Comparison of ENCODE assay signal across 16 mouse cellular contexts in genomic region chr6:50976973-50977372, GRCm38 (mm10).
DNase-seq lines count a peak whose midpoint lies in the region; ATAC-seq lines count a peak whose summit lies in the region.
"Had no signal": no experiment of that assay in that cellular context is flagged by ENCODE, and none has a peak within 500 bp of the region (broad histone marks: within the 10 kb centered on the region; RNA-seq: fewer than 3 reads in every experiment).

No protein-coding gene starts in this region.

- no peaks in the 10 kb centered on the region for H3K36me3 ChIP-seq in hindbrain, embryonic 10.5 days
- no peaks in the 10 kb centered on the region for H3K36me3 ChIP-seq in hindbrain, embryonic 14.5 days (replicated peaks; ENCODE audit: control insufficient read depth, insufficient read depth)
- H3K36me3 ChIP-seq: intestine, embryonic 15.5 days; limb, embryonic 15.5 days; lung, embryonic 15.5 days had no signal

- H3K9ac ChIP-seq in hindbrain, embryonic 14.5 days, result no peak overlapping the region
- H3K9ac ChIP-seq: intestine, embryonic 15.5 days; limb, embryonic 15.5 days; lung, embryonic 15.5 days had no signal

- no peak overlapping the region for H3K4me3 ChIP-seq in hindbrain, embryonic 10.5 days
- no peak overlapping the region for H3K4me3 ChIP-seq in hindbrain, embryonic 14.5 days (replicated peaks; ENCODE audit: low read length)
- H3K4me3 ChIP-seq: erythroblast, embryonic 14.5 days; intestine, embryonic 15.5 days; limb, embryonic 15.5 days; lung, embryonic 15.5 days had no signal

- H3K4me1 ChIP-seq in hindbrain, embryonic 10.5 days (replicated peaks), result peaks cover 52% of the 10 kb centered on the region
- 0 out of 2 replicates have a peak, but pooled peaks cover 4% of the 10 kb centered on the region for H3K4me1 ChIP-seq in hindbrain, embryonic 14.5 days (replicated peaks; ENCODE audit: control insufficient read depth, insufficient read depth, low read length)

- WGBS in hindbrain, embryonic 10.5 days, result 70% methylated on average over 7 of the region's 7 CpGs
- 81% methylated on average over 7 of the region's 7 CpGs for WGBS in hindbrain, embryonic 14.5 days

- no peak for ATAC-seq in hindbrain, embryonic 14.5 days (ENCODE audit: low FRiP score)
- ATAC-seq: intestine, embryonic 15.5 days had no signal

- no peaks in the 10 kb centered on the region for H3K27me3 ChIP-seq in hindbrain, embryonic 10.5 days (ENCODE audit: insufficient read depth, poor library complexity, severe bottlenecking)
- no peaks in the 10 kb centered on the region for H3K27me3 ChIP-seq in hindbrain, embryonic 14.5 days (ENCODE audit: control insufficient read depth, insufficient read depth, low read length)
- H3K27me3 ChIP-seq: intestine, embryonic 15.5 days; limb, embryonic 15.5 days; lung, embryonic 15.5 days had no signal

- DNase-seq in hindbrain, embryonic 10.5 days (ENCODE audit: low spot score), result peak; percentile 19
- no peak for DNase-seq in hindbrain, embryonic 14.5 days (ENCODE audit: low spot score)
- peak; percentile 37 for DNase-seq in 3T3-L1 (ENCODE audit: low read depth, low spot score)
- peak; percentile 61 for DNase-seq in brain, adult 2 months (ENCODE audit: low read depth, low spot score)
- peak; percentile 37 for DNase-seq in fibroblast of lung, adult 2 months (ENCODE audit: low read depth)
- no peak for DNase-seq in testis, postnatal 10 days (ENCODE audit: low spot score)
- DNase-seq in urinary bladder, postnatal 25 days (ENCODE audit: low spot score), result no peak
- no peak for DNase-seq in lung, postnatal 36 days
- DNase-seq: adrenal gland, postnatal 36 days; cerebellum, adult 18-20 months; layer of hippocampus, postnatal 36 days; thymus, postnatal 4 days had no signal

- H3K4me2 ChIP-seq in hindbrain, embryonic 14.5 days (replicated peaks), result no peak overlapping the region
- H3K4me2 ChIP-seq: intestine, embryonic 15.5 days; limb, embryonic 15.5 days; lung, embryonic 15.5 days had no signal

- H3K9me3 ChIP-seq in hindbrain, embryonic 10.5 days, result no peaks in the 10 kb centered on the region
- H3K9me3 ChIP-seq in hindbrain, embryonic 14.5 days (ENCODE audit: control insufficient read depth, low read length), result no peaks in the 10 kb centered on the region
- H3K9me3 ChIP-seq: intestine, embryonic 15.5 days; limb, embryonic 15.5 days; lung, embryonic 15.5 days had no signal

- peak overlapping the region; percentile 68 for H3K27ac ChIP-seq in hindbrain, embryonic 10.5 days
- no peak overlapping the region for H3K27ac ChIP-seq in hindbrain, embryonic 14.5 days
- H3K27ac ChIP-seq: limb, embryonic 15.5 days; lung, embryonic 15.5 days had no signal

Comparison
In these comparisons a context has a peak if more than half of its experiments do, and no peak if none do; other contexts are left out.
1. DNase-seq: peak in hindbrain, embryonic 10.5 days (single experiment), 3T3-L1 (single experiment), brain, adult 2 months (single experiment) and fibroblast of lung, adult 2 months (single experiment); none in hindbrain, embryonic 14.5 days (single experiment), testis, postnatal 10 days (single experiment), urinary bladder, postnatal 25 days (single experiment) and lung, postnatal 36 days (single experiment).